34 mouse cellular contexts compared by ENCODE assay signal in genomic region chr2:15008072-15008471, GRCm38 (mm10).
"Had no signal": no experiment of that assay in that cellular context is flagged by ENCODE, and none has a peak within 500 bp of the region (broad histone marks: within the 10 kb centered on the region; RNA-seq: fewer than 3 reads in every experiment).

No protein-coding gene starts in this region.

- H3K36me3 ChIP-seq: intestine, embryonic 15.5 days had no signal

- H3K4me2 ChIP-seq: heart, embryonic 11.5 days; heart, embryonic 12.5 days; heart, embryonic 13.5 days; heart, embryonic 15.5 days; hindbrain, embryonic 12.5 days; hindbrain, embryonic 14.5 days; hindbrain, embryonic 15.5 days; intestine, embryonic 15.5 days; kidney, embryonic 15.5 days had no signal

- H3K9me3 ChIP-seq: heart, embryonic 10.5 days; heart, embryonic 12.5 days; heart, embryonic 13.5 days; heart, embryonic 15.5 days; hindbrain, embryonic 12.5 days; hindbrain, embryonic 15.5 days; intestine, embryonic 15.5 days had no signal

- H3K9ac ChIP-seq: heart, embryonic 12.5 days; heart, embryonic 13.5 days; heart, embryonic 15.5 days; hindbrain, embryonic 12.5 days; hindbrain, embryonic 14.5 days; hindbrain, embryonic 15.5 days; intestine, embryonic 15.5 days; kidney, embryonic 15.5 days had no signal

- DNase-seq: heart, adult 2 months; heart, postnatal 10 days; heart, postnatal 14 days; heart, postnatal 36 days; heart, postnatal 4 days; kidney, adult 11 months; kidney, adult 18-20 months; kidney, adult 2 months; kidney, adult 8-10 months; kidney, adult 9 months; kidney, postnatal 10 days; kidney, postnatal 14 days; kidney, postnatal 25 days; kidney, postnatal 36 days; kidney, postnatal 4 days; layer of hippocampus, adult 9-11 months; layer of hippocampus, postnatal 36 days had no signal

- ATAC-seq: inflammation-experienced regulatory T-cells, adult 6 months; intestine, embryonic 15.5 days; intestine, embryonic 16.5 days; intestine, postnatal 0 days had no signal

- H3K4me1 ChIP-seq: heart, embryonic 10.5 days; heart, embryonic 12.5 days; heart, embryonic 13.5 days; heart, embryonic 15.5 days; hindbrain, embryonic 10.5 days; hindbrain, embryonic 12.5 days; hindbrain, embryonic 15.5 days; intestine, embryonic 15.5 days; kidney, embryonic 15.5 days had no signal

- H3K4me3 ChIP-seq: heart, adult 2 months; heart, embryonic 10.5 days; heart, embryonic 12.5 days; heart, embryonic 13.5 days; heart, embryonic 15.5 days; hindbrain, embryonic 10.5 days; hindbrain, embryonic 12.5 days; hindbrain, embryonic 15.5 days; intestine, embryonic 15.5 days; kidney, embryonic 15.5 days; layer of hippocampus, adult 2 months had no signal

- H3K27ac ChIP-seq: heart, adult 2 months; heart, embryonic 10.5 days; heart, embryonic 13.5 days; heart, embryonic 15.5 days; hindbrain, embryonic 10.5 days; hindbrain, embryonic 12.5 days; hindbrain, embryonic 14.5 days; hindbrain, embryonic 15.5 days; hindbrain, postnatal 0 days; intestine, embryonic 15.5 days; kidney, embryonic 15.5 days; kidney, postnatal 0 days; layer of hippocampus, adult 2 months had no signal

- H3K27me3 ChIP-seq: heart, embryonic 12.5 days; heart, embryonic 13.5 days; heart, embryonic 15.5 days; hindbrain, embryonic 12.5 days; hindbrain, embryonic 15.5 days; intestine, embryonic 15.5 days; kidney, embryonic 15.5 days had no signal
